Mouse (Mus musculus) megakaryocyte, adult 5-6 weeks (primary cell): ENCODE data around the gene Tango6. TPM values are rescaled to one million over a fixed set of nuclear protein-coding genes. Genes with fewer than 3 reads are reported as not detected.
"Not testable (repeated sequence)": the region's sequence is repeated elsewhere in the genome, so short reads cannot be mapped to it uniquely, and the experiment has no call there.

Source experiments
- ATAC-seq: 2 replicates; pipeline ENCODE4 v1.8.0; 2016; ENCODE audit warnings: mild to moderate bottlenecking, inconsistent platforms; ENCODE audit not compliant: poor library complexity, severe bottlenecking
- total RNA-seq, 2 experiments: library from RNA; stranded (forward) in 1 of 2; stranded (reverse) in 1 of 2; fragments of 153-499, 151-499 nt in 1 of 2; fragments of 221-1000, 200-1000 nt in 1 of 2; gene quantifications; 2 replicates each; pipeline versions ENCODE4 v1.2.3 to v1.2.4; 2015 to 2017

Gene Tango6
- total RNA-seq, 2 experiments from 2014 or later: 3.5 to 3.6 TPM

- no peak for ATAC-seq
These were observed 60.5 kb downstream of the Tango6 start for GRCm38 (mm10) chr8:106743361-106743760.

- no peak for ATAC-seq
These were observed 70.6 kb downstream of the Tango6 start for GRCm38 (mm10) chr8:106753436-106753835.

GRCm38 (mm10) chr8:106761317-106761716 lies 78.4 kb downstream of the Tango6 start:
- ATAC-seq: no peak

GRCm38 (mm10) chr8:106761867-106762523 lies 79.1 kb downstream of the Tango6 start:
- ATAC-seq: peak; percentile 33; the same call in 1 of the 2 replicates

DNA sequence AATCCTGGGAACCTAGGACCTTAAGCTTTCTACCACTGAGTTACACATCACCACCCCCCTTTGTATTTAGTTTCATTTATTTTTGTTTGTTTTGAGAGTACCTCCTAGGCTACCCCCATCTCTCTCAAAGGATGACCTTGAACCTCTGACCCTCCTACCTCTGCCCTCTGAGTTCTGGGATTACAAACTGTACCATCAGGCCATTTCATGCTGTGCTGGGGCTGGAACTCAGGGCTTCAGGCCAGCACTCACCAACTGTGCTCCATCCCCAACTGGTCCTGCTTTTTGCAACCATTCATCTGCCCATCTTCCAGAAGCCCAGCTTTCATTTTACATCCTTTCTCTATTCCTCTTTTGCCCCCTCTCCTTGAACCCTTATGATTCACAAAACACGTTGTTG lies 81.7 kb downstream of the Tango6 start:
- ATAC-seq: no peak

GRCm38 (mm10) chr8:106765570-106765969 lies 82.7 kb downstream of the Tango6 start:
- ATAC-seq: no peak

GRCm38 (mm10) chr8:106766736-106767135 lies 83.9 kb downstream of the Tango6 start:
- no peak for ATAC-seq

DNA sequence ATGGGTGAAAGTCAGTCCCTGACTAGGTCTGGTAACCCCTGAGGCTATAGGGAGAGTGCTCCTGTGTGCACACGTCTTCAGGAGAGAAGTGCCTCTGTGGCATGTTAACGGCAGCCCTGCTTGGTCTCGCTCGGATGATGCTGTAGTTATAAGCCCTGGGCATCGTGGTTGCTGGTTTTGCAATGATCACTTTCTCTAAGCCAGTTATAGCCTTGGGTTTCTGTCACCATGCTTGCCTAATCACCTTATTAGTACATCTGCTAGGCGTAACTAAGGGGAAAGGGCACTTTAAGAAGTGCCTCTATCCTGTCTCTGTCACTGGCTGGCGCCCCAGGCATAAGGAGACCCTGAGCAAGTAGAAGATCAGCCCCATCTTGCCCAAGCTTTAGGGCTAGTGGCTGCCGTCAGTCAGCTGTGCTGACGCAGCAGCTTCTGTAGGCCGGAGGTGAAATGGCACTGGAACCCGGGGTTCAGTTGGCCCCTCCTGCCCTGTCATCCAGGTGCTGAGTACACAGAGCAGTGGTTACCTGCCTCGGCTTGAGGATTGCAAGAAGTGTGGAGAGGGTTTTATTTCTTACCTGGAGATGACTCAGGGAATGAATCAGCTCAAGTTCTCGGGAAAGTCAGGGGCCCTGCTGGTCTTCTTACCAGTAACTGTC lies 86.4 kb downstream of the Tango6 start:
- peak; percentile 84 for ATAC-seq

DNA sequence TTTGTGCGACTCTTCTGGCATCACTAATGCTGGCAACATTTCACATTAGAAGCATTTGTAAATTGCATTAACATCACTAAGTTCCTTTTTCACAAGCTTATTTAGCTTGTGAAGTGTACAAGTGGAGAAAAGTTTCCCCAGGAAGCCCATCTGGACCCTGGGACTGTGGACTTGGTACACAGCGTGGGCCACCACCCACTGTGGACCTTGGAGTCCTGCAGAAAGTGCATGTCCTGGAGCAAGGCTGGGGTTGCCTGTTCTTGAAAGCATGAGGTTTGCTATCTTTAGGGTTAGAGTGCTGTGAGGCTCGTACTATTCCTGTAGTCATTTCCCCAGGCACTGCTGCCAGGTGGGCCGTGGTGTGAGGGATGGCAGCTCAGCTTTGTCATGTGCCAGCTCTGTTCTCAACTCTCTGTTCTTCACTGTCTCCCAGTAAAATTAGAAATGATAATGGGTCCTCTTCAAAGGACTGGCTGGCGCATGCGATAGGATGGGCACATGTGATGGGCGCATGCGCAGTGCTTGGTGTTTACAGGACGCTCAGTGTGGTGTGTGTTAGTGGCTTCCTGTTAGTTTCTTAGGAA lies 87.8 kb downstream of the Tango6 start:
- no peak for ATAC-seq

DNA sequence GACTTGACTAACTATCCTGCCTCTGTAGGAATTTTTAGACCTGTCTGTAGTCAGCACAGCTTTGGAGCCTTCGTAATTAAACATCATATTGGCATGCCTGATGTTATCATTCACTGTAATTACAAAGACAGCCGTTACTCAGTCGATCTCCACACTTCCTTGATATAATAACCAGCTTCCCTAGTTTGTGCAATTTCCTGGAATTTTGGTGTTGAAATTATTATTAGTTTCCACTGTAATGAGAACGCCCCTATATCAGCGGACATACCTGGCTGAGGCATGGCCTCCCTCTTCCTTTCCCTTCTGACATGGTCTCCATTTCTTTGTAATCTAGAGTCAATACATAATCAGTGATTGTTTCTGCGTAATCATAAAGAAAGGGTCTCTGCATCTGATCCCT lies 89.2 kb downstream of the Tango6 start:
- no peak for ATAC-seq

- no peak for ATAC-seq
These were observed 89.6 kb downstream of the Tango6 start for GRCm38 (mm10) chr8:106772501-106772900.

DNA sequence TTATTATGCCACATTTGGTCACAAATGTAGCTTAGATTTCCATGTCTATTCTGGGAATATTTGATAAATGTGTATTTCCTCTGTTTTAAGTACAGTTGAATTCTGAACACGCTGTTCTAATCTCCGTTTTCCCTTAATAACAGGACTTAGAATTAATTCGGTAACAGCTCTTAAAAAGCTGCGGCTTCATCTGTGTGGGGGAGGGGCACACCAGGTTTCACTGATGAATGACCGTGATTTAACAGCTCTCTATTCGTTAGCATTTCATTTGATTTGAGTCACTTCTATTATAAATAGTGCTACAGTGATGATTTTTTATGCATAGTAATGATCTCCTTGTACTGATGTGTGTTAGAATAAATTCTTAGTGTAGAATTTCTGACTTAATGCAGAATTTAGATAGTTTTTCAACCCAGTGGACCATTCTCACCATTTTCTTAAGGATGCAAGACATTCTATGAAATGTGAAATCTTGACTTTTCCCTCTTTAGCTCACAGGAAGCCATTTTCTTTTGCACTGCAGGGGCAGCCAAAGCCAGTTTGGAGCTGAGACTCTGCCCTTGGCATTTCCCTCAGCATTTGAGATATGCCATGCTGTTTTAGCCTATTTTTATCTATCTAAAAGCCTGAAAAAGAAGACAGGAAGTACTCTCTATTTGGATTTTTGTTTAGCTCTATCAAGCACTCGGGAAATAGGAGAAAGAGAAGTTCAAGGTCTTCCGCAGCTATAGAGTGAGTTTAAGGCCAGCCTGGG lies 91.9 kb downstream of the Tango6 start:
- no peak for ATAC-seq

GRCm38 (mm10) chr8:106789623-106790022 lies 106.8 kb downstream of the Tango6 start:
- no peak for ATAC-seq

DNA sequence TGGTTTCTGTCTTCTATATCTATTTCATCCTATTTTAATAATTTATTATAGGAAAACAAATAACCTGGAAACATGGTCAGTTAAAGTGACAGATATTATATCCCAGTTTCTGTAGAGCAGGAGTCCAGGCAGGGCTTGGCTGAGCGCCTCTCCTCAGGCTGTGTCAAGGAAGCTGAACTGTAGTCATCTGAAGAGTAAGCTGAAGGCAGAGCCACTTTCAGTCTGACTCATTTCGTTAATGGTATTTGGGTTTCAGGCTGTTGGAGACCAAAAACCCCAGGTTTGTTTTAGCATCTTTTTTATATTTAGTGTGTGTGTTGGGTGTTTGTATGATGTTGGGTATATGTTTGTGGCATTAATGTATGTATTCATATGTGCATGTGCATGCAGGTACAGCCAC lies 112.0 kb downstream of the Tango6 start:
- ATAC-seq: no peak

- ATAC-seq: no peak
These were observed 117.0 kb downstream of the Tango6 start for GRCm38 (mm10) chr8:106799821-106800220.

DNA sequence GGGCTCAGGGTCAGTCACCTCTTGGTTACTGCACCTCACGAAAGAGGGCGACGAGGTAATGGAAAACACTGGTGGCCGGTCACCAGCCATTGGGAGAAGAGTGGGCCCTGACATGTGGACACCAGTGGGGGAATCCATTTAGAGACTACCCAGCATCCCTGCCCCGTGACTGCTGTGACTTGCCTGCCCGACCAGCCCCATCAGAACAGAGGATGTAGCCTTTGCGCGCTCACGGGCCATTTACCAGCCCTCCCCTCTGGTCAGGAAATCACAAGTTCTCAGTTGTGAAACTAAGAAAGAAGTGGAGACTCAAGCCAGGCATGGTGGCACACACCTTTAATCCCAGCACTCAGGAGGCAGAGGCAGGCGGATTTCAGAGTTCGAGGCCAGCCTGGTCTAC lies 118.4 kb downstream of the Tango6 start:
- ATAC-seq: no peak

DNA sequence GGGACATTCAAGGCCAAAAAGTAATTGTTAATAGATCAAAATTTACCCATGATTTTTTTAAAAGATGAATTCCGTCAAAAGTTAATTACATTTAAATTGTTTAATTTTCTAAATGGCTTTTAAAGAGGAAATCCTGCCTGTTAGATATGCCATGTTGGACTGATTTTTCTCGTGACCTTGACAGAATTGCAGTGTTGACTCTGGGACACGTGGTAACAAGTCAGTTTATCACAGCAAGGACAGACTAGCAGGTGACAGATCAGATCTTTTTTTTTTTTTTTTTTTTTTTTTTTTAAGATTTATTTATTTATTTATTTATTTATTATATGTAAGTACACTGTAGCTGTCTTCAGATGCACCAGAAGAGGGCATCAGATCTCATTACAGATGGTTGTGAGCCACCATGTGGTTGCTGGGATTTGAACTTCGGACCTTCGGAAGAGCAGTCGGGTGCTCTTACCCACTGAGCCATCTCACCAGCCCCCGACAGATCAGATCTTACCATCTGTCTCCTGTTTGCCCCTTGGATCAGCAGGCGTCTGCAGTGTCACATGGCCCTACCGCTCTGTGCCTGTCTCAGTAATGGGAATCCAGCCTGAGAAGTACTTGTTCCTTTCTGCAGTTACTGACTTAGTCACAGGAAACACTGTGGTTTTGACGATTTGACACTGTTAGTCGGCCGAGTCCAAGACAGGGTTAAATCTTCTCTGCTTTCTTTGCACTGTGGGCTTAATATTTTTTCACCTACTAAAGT lies 119.7 kb downstream of the Tango6 start:
- ATAC-seq: not testable (repeated sequence)

DNA sequence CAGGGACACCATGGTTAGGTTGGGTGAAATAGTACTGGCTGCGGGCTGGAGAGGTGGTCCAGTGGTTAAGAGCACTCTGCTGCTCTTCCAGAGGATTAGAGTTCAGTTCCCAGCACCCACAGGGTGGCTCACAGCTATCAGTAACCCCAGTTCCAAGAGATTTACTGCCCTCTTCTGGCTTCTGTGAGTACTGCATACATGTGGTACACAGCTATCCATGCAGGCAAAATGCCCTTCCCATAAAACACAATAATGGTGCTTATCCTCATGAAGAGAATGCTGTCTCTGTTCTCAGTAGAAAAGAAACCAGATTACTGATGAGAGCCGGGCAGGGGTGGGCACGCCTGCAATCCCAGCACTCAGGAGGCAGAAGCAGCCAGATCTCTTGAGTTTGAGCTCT lies 123.0 kb downstream of the Tango6 start:
- ATAC-seq: no peak

DNA sequence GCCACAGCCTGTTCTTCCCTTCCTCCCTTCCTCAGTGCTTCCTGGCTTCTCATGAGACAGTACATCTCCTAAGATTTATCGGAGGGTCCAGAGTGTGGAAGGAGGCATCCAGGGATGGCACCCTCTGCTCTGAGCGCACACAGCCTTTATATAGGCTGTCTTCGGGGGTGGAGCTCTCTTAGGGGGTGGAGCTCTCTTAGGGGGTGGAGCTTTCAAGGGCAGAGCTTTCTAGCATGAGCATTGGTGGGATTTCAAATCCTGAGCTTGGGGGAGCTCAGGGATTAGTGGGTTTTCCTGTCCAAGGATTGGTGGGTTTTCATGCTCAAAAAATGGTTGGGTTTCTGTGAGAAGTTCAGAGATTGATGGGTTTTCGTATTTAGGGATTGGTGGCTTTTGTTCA lies 124.6 kb downstream of the Tango6 start:
- no peak for ATAC-seq

DNA sequence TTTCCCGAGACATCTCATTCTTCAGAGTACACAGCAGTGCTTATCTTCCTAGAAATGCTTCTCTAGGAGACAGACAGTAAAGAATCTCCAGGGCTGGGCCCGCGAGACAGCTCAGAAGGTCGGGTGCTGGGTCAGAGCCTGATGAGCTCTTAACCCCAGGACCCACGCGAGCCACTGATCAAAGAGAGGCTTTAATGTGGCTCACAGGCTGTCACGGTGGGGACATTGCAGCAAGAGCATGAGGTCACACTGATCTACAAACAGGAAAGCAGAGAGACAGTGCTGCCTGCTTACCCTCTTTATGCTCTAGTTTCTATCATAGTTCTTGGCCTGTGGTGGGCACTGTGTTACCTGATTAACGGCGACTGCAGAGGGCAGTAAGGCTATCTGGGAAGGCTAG lies 126.9 kb downstream of the Tango6 start:
- 0 out of 2 replicates have a peak, but pooled peaks have one; percentile 33 for ATAC-seq

DNA sequence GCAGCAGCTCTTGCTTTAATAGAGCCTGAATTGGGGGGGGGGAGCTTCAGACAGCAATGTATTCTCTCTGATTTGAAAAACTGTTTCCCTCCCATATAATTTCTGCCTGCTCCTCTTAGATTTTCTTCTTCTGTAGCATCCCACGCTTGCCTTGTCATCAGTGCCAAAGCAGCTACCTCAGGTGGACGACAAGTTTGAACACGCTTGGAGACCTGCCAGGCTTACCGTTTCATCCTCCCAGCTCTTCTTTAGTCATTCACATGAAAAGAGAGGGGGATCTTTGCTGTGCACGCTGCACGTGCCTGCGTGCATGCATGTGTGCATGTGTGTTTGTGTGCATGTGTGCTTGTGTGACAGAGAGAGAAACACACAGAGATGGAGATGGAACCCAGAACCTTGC lies 127.5 kb downstream of the Tango6 start:
- ATAC-seq: no peak
